Mouse (Mus musculus) midbrain, postnatal 0 days (tissue): ENCODE measurements around the gene Rspo1. TPM values are rescaled to one million over a fixed set of nuclear protein-coding genes. Genes with fewer than 3 reads are reported as not detected.
A peak's percentile ranks its signal among the peaks of the same experiment; 100 is the strongest.

Experiments used
- ATAC-seq: fragments of 200-750 bp; cut with Nextera tagmentation; 2 replicates; pipeline ENCODE4 v1.8.0; 2017; ENCODE audit warnings: moderate number of reproducible peaks, mild to moderate bottlenecking, moderate TSS enrichment, moderate library complexity; ENCODE audit not compliant: low FRiP score
- DNase-seq: peaks from one replicate; pipeline ENCODE4 v3.0.0-alpha.2; 2015; ENCODE audit warnings: low spot score
- H3K27ac ChIP-seq: fragments of 300-500 bp; sonication (generic); 2 replicates; pipeline ENCODE4 v1.5.1; 2014; ENCODE audit warnings: low read depth, mild to moderate bottlenecking, low read length, mixed read lengths
- H3K27me3 ChIP-seq: fragments of 300-500 bp; sonication (generic); 2 replicates; pipeline ENCODE4 v1.6.1; 2014; ENCODE audit warnings: low read length, control low read depth, mixed read lengths; ENCODE audit not compliant: insufficient read depth
- H3K36me3 ChIP-seq: fragments of 300-500 bp; sonication (generic); 2 replicates; pipeline ENCODE4 v1.6.1; 2014; ENCODE audit warnings: low read length, control low read depth, mixed read lengths; ENCODE audit not compliant: insufficient read depth
- H3K4me1 ChIP-seq: fragments of 300-500 bp; sonication (generic); 2 replicates; pipeline ENCODE4 v1.6.1; 2014; ENCODE audit warnings: mild to moderate bottlenecking, control low read depth, antibody characterized with exemption, low read length, mixed read lengths; ENCODE audit not compliant: insufficient read depth
- H3K4me2 ChIP-seq: fragments of 300-500 bp; sonication (generic); 2 replicates; pipeline ENCODE4 v1.6.1; 2014; ENCODE audit warnings: low read depth, mild to moderate bottlenecking, low read length, mixed read lengths; ENCODE audit not compliant: poor library complexity, severe bottlenecking
- H3K4me3 ChIP-seq: fragments of 300-500 bp; sonication (generic); 2 replicates; pipeline ENCODE4 v1.5.1; 2014; ENCODE audit warnings: low read depth, mild to moderate bottlenecking, low read length, moderate library complexity
- H3K9ac ChIP-seq: fragments of 300-500 bp; sonication (generic); replicated peaks from 2 replicates; pipeline ENCODE4 v1.6.1; 2014; ENCODE audit warnings: mild to moderate bottlenecking, low read length, moderate library complexity, mixed read lengths; ENCODE audit not compliant: poor library complexity, severe bottlenecking
- H3K9me3 ChIP-seq: fragments of 300-500 bp; sonication (generic); 2 replicates; pipeline ENCODE4 v1.6.1; 2016; ENCODE audit warnings: low read length, control low read depth
- CTCF ChIP-seq: IDR thresholded peaks from 2 replicates; pipeline ENCODE4 v1.5.1; 2016; ENCODE audit warnings: antibody characterized with exemption, mild to moderate bottlenecking
- WGBS: fragments of 180-500 bp; shearing (Covaris S2); extraction: QIAGEN DNeasy Blood & Tissue Kit; methylation state at CpG from one replicate; pipeline ENCODE4 v1.1.7; 2014; 5-methylcytosine and 5-hydroxymethylcytosine counted together
- polyA plus RNA-seq: library from polyadenylated mRNA; unstranded; fragments of >200 nt; fragmentation: Nextera tagmentation; extraction: Ambion mirVana; gene quantifications from 2 replicates; pipeline ENCODE4 v1.2.1, GENCODE M21; 2015
- total RNA-seq: library from RNA; depleted of rRNA; stranded (reverse); fragments of >200 nt; gene quantifications from 2 replicates; pipeline ENCODE4 v1.2.3, GENCODE M21; 2014

Gene Rspo1
- total and polyA plus RNA-seq, 2 experiments from 2014 or later: 1.8 to 2.5 TPM

DNA sequence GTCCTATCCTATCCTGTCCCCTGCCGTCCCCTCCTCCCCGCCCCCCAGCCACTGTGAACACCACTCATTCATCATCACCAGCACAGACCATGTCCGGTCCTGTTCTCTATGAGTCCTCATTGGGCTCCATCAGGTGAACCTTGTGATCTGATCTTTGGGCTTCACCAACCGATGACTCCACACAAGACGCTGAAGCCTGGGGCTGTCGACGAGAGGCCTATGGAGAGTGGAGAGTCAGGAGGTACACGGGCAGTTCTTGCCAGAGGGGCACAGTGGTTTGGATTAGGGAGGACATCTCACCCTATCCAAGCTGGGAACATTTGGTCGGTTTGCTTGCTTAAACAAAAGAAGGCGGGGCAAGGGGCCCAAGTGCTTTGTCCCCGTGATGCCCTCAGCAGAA, 16.0 kb upstream of the Rspo1 start:
- TF ChIP-seq CTCF: no peak
- no peak overlapping the region for H3K9ac ChIP-seq
- H3K4me3 ChIP-seq: no peak overlapping the region
- no peak overlapping the region for H3K4me2 ChIP-seq
- H3K27ac ChIP-seq: peak overlapping the region; percentile 72
- 67% methylated on average over 11 of the region's 11 CpGs for WGBS
- ATAC-seq (no peak), DNase-seq (no peak)
- H3K9me3 ChIP-seq: no peaks in the 10 kb centered on the region
- peaks cover 7% of the 10 kb centered on the region; the same call in 1 of the 2 replicates for H3K4me1 ChIP-seq
- H3K36me3 ChIP-seq: no peaks in the 10 kb centered on the region
- no peaks in the 10 kb centered on the region for H3K27me3 ChIP-seq

DNA sequence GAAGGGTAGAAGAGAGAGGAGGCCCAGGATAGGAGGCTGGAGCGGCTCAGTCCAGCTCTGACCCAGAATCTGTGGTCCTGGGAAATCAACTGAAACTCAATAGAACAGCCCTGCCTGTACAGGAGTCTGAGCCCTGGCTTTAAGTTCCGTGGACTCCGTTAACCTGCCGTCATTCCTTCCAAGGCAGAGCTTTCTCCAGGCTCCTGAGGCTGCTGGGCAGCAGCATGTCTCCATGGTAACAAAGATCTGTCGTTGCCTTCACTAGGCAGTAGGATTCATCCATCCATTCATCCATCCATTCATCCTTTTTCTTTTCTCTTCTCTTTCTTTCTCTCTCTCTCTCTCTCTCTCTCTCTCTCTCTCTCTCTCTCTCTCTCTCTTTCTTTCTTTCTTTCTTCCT, 15.6 kb upstream of the Rspo1 start:
- Histone ChIP-seq H3K36me3 (no peaks in the 10 kb centered on the region), H3K4me2 (no peak overlapping the region), H3K27me3 (no peaks in the 10 kb centered on the region), H3K27ac (peak overlapping the region; percentile 72), H3K4me1 (peaks cover 7% of the 10 kb centered on the region; the same call in 1 of the 2 replicates), H3K9ac (no peak overlapping the region; the same call in 1 of the 2 replicates), H3K4me3 (no peak overlapping the region), H3K9me3 (no peaks in the 10 kb centered on the region)
- ATAC-seq: peak; percentile 44; the same call in 1 of the 2 replicates
- TF ChIP-seq CTCF: no peak
- peak; percentile 65 for DNase-seq
- 18% methylated on average over 5 of the region's 5 CpGs for WGBS

DNA sequence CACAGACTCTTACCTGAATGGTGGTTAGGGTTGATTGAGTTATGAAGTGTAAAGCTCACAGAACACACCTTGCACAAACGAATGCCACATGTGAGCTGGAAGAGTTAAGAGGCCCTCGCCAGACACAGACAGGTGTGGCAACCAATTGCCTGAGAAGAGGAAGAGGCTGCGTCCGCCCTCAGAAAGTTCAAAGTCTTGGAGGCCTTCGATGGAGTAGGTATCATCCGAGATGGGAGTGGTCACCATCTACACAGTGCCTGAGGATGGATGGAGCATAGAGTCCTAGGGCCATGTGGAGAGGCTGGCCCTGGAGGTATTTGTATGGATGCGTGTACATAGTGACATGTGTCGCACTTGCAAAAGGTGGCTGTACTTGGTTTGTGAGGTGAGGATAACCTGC, 15.1 kb upstream of the Rspo1 start:
- TF ChIP-seq CTCF: no peak
- WGBS: 86% methylated on average over 8 of the region's 8 CpGs
- DNase-seq (no peak), ATAC-seq (no peak)
- Histone ChIP-seq H3K9ac (no peak overlapping the region), H3K9me3 (no peaks in the 10 kb centered on the region), H3K36me3 (no peaks in the 10 kb centered on the region), H3K27me3 (no peaks in the 10 kb centered on the region), H3K4me2 (no peak overlapping the region), H3K27ac (peak overlapping the region; percentile 49; the same call in 1 of the 2 replicates), H3K4me1 (peaks cover 7% of the 10 kb centered on the region; the same call in 1 of the 2 replicates), H3K4me3 (no peak overlapping the region)

DNA sequence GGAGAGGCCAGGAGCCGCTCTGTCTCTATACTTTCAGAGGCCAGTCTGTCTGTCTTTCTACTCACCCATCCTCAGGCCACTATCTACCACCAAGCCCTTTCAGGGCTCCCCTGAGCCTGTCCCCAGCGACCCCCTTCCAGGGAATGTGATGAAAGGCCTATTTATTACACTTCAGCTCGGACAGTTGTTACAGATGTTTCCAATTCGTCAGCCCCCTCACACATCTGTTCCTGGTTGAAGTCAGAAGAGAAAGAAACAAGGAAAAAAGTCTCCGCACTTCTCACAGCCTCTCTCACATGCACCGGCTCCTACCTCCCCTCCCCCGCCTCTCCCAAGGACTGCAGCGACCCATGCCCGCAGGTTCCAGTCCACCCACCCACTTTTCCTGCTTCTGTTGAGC, 13.9 kb upstream of the Rspo1 start:
- ATAC-seq (no peak), DNase-seq (no peak)
- 58% methylated on average over 9 of the region's 9 CpGs for WGBS
- no peak overlapping the region for H3K4me2 ChIP-seq
- H3K27me3 ChIP-seq: no peaks in the 10 kb centered on the region
- peaks cover 7% of the 10 kb centered on the region; the same call in 1 of the 2 replicates for H3K4me1 ChIP-seq
- no peak for TF ChIP-seq CTCF
- H3K9ac ChIP-seq: no peak overlapping the region
- H3K9me3 ChIP-seq: no peaks in the 10 kb centered on the region
- no peak overlapping the region for H3K4me3 ChIP-seq
- no peaks in the 10 kb centered on the region for H3K36me3 ChIP-seq
- no peak overlapping the region for H3K27ac ChIP-seq

DNA sequence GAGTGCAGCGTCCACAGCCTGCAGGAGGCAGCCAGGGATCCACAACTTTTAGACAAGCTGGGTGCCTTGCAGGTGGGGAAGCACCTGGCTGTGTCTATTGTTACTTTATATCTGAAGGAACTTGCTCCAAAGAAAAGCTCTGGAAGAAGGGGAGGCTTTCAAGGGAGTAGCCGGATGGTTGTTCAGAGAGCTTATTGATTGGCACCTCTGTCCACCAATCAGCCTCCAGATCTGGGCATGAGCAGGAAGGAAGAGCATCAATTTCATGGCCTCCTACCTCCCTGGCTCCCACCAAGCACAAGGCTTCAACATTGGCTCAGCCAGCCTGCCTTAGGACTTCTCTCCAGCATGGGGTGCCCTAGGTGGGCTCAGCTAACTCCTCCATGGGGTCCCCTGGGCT, 12.9 kb upstream of the Rspo1 start:
- no peak for TF ChIP-seq CTCF
- Histone ChIP-seq H3K27ac (no peak overlapping the region), H3K4me2 (no peak overlapping the region), H3K4me3 (no peak overlapping the region), H3K27me3 (no peaks in the 10 kb centered on the region), H3K9ac (no peak overlapping the region), H3K36me3 (no peaks in the 10 kb centered on the region), H3K4me1 (peaks cover 7% of the 10 kb centered on the region; the same call in 1 of the 2 replicates), H3K9me3 (no peaks in the 10 kb centered on the region)
- peak; percentile 50 for DNase-seq
- 77% methylated on average over 2 of the region's 2 CpGs for WGBS
- ATAC-seq: no peak

DNA sequence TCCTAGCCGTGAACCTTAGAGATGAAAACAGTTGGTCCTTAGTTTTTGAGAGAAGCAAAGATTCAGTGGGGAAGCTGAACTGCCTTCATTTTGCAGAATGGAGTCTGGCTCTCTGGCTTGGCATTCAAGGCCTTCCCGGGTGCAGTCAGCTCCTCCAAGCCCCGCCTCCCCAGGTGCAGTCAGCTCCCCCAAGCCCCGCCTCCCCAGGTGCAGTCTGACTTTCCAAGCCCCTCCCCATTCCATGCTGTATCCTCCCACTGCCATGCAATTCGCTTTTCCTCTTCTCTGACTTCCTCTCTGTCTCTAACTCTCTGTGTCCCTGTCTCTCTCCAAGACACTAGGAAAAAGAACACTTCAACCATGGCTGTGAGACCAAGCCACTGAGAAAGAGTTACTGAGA, 8.0 kb upstream of the Rspo1 start:
- Histone ChIP-seq H3K4me3 (no peak overlapping the region), H3K9me3 (no peaks in the 10 kb centered on the region), H3K27me3 (peaks cover 2% of the 10 kb centered on the region), H3K9ac (no peak overlapping the region), H3K4me1 (no peaks in the 10 kb centered on the region), H3K36me3 (no peaks in the 10 kb centered on the region), H3K27ac (no peak overlapping the region), H3K4me2 (no peak overlapping the region)
- ATAC-seq (no peak), DNase-seq (no peak)
- TF ChIP-seq CTCF: no peak
- 49% methylated on average over 5 of the region's 5 CpGs for WGBS
